Mouse (Mus musculus) olfactory bulb, adult 2 months (tissue): ENCODE measurements around the gene Zfp524.

Experiments
- CTCF ChIP-seq: fragments of 200-500 bp; IDR thresholded peaks from 2 replicates; pipeline ENCODE4 v1.5.1; 2012; ENCODE audit warnings: low read depth, mild to moderate bottlenecking, low read length, moderate library complexity; ENCODE audit not compliant: insufficient read depth
- POLR2A ChIP-seq: fragments of 200-500 bp; IDR thresholded peaks from 2 replicates; pipeline ENCODE4 v1.6.1; 2012; ENCODE audit warnings: mild to moderate bottlenecking, low read depth, low read length, moderate library complexity; ENCODE audit not compliant: insufficient read depth

- TF ChIP-seq CTCF (no peak), POLR2A (no peak)
Observed at GRCm38 (mm10) chr7:4988250-4988649, 26.0 kb upstream of the Zfp524 start.
